Mouse (Mus musculus) thymus, adult 2 months (tissue): Measurements from ENCODE around the gene Hif1an. TPM values are rescaled to one million over a fixed set of nuclear protein-coding genes. Genes with fewer than 3 reads are reported as not detected.
A peak's percentile ranks its signal among the peaks of the same experiment; 100 is the strongest.

ENCODE experiments used
- DNase-seq: peaks from one replicate; pipeline ENCODE4 v3.0.0; 2021
- H3K27ac ChIP-seq: fragments of 200-500 bp; 2 replicates; pipeline ENCODE4 v1.5.1; 2012; ENCODE audit warnings: low read length, control low read depth; ENCODE audit not compliant: control insufficient read depth, insufficient read depth
- H3K27me3 ChIP-seq: fragments of 200-500 bp; 2 replicates; pipeline ENCODE4 v1.6.1; 2012; ENCODE audit warnings: mild to moderate bottlenecking, low read length, moderate library complexity, mixed read lengths; ENCODE audit not compliant: control insufficient read depth, insufficient read depth
- H3K36me3 ChIP-seq: fragments of 200-500 bp; 2 replicates; pipeline ENCODE4 v1.6.1; 2012; ENCODE audit warnings: mild to moderate bottlenecking, low read length, moderate library complexity; ENCODE audit not compliant: control insufficient read depth, insufficient read depth
- H3K4me1 ChIP-seq: fragments of 200-500 bp; replicated peaks from 2 replicates; pipeline ENCODE4 v1.6.1; 2012; ENCODE audit warnings: low read length; ENCODE audit not compliant: control insufficient read depth, insufficient read depth
- H3K4me3 ChIP-seq: fragments of 200-500 bp; 2 replicates; pipeline ENCODE4 v1.5.1; 2012; ENCODE audit warnings: mild to moderate bottlenecking, low read length, control low read depth, moderate library complexity; ENCODE audit not compliant: control insufficient read depth, insufficient read depth
- CTCF ChIP-seq: fragments of 200-500 bp; IDR thresholded peaks from 2 replicates; pipeline ENCODE4 v1.5.1; 2012; ENCODE audit warnings: mild to moderate bottlenecking, control low read depth, low read length, moderate library complexity, borderline replicate concordance; ENCODE audit not compliant: control insufficient read depth, poor library complexity, insufficient read depth; ENCODE audit errors: extremely low read depth
- POLR2A ChIP-seq: fragments of 200-500 bp; IDR thresholded peaks from 2 replicates; pipeline ENCODE4 v1.6.1; 2012; ENCODE audit warnings: mild to moderate bottlenecking, low read length, control low read depth, moderate library complexity; ENCODE audit not compliant: control insufficient read depth, poor library complexity, insufficient read depth; ENCODE audit errors: extremely low read depth
- WGBS: fragments of 180-500 bp; shearing (Covaris S2); methylation state at CpG from one replicate; pipeline ENCODE4 v1.1.7; 2018; 5-methylcytosine and 5-hydroxymethylcytosine counted together
- polyA plus RNA-seq: library from polyadenylated mRNA; depleted of rRNA; stranded (reverse); fragments of >200 nt; gene quantifications from 2 replicates; pipeline ENCODE4 v1.2.3, GENCODE M21; 2012; rRNA removed

Hif1an gene
- polyA plus RNA-seq: 31.5 and 36.1 TPM in 2 replicates

GRCm38 (mm10) chr19:44562652-44563206 is at the start of gene Hif1an:
Gene Hif1an, plus strand, starts transcription at chr19:44562850.
- peak; percentile 96 for DNase-seq
- H3K27me3 ChIP-seq: no peaks in the 10 kb centered on the region
- under 1% methylated on average over 33 of the region's 33 CpGs for WGBS

GRCm38 (mm10) chr19:44513054-44513833 is 49.4 kb upstream of the Hif1an start:
- H3K27me3 ChIP-seq: no peaks in the 10 kb centered on the region
- WGBS: 27% methylated on average over 11 of the region's 11 CpGs

More at GRCm38 (mm10) chr19:44562652-44563206, at the start of gene Hif1an:
- TF ChIP-seq CTCF: peak; percentile 86; the same call in 1 of the 2 replicates
- TF ChIP-seq POLR2A: peak; percentile 90
- peak within 1 kb of the TSS; percentile 82 for H3K4me3 ChIP-seq
- H3K36me3 ChIP-seq: peaks cover 25% of the 10 kb centered on the region
- H3K4me1 ChIP-seq: peaks cover 9% of the 10 kb centered on the region
- H3K27ac ChIP-seq: no peak within 1 kb of the TSS

GRCm38 (mm10) chr19:44513921-44514482 is 48.6 kb upstream of the Hif1an start:
- Histone ChIP-seq H3K27ac (no peak overlapping the region; the same call in 1 of the 2 replicates), H3K4me1 (peaks cover 58% of the 10 kb centered on the region), H3K4me3 (no peak overlapping the region), H3K27me3 (no peaks in the 10 kb centered on the region), H3K36me3 (no peaks in the 10 kb centered on the region)
- WGBS: 47% methylated on average over 7 of the region's 7 CpGs
- DNase-seq: no peak
- TF ChIP-seq POLR2A (no peak), CTCF (no peak)

More at GRCm38 (mm10) chr19:44513054-44513833, 49.4 kb upstream of the Hif1an start:
- TF ChIP-seq CTCF (no peak), POLR2A (no peak)
- Histone ChIP-seq H3K27ac (peak overlapping the region; percentile 87), H3K36me3 (no peaks in the 10 kb centered on the region), H3K4me3 (peak overlapping the region; percentile 20), H3K4me1 (peaks cover 54% of the 10 kb centered on the region)
- DNase-seq: peak; percentile 27

- H3K27me3 ChIP-seq: no peaks in the 10 kb centered on the region
- DNase-seq: no peak
- H3K27ac ChIP-seq: no peak overlapping the region
- no peaks in the 10 kb centered on the region for H3K36me3 ChIP-seq
- TF ChIP-seq POLR2A (no peak), CTCF (no peak)
- 94% methylated on average over 14 of the region's 14 CpGs for WGBS
- no peak overlapping the region for H3K4me3 ChIP-seq
- H3K4me1 ChIP-seq: peaks cover 58% of the 10 kb centered on the region
Measured at GRCm38 (mm10) chr19:44514521-44515451, 47.9 kb upstream of the Hif1an start.

GRCm38 (mm10) chr19:44515769-44516168 is 46.9 kb upstream of the Hif1an start:
- TF ChIP-seq CTCF: no peak
- TF ChIP-seq POLR2A: no peak

More at GRCm38 (mm10) chr19:44515769-44516168, 46.9 kb upstream of the Hif1an start:
- 75% methylated on average over 6 of the region's 6 CpGs for WGBS
- no peak for DNase-seq
- Histone ChIP-seq H3K4me3 (no peak overlapping the region), H3K27ac (no peak overlapping the region), H3K4me1 (peaks cover 48% of the 10 kb centered on the region), H3K27me3 (no peaks in the 10 kb centered on the region), H3K36me3 (no peaks in the 10 kb centered on the region)
